Mouse (Mus musculus): Measurements from ENCODE around the gene Galntl6. TPM values are rescaled to one million over a fixed set of nuclear protein-coding genes. Genes with fewer than 3 reads are reported as not detected.
A peak's percentile ranks its signal among the peaks of the same experiment; 100 is the strongest.

Gene Galntl6
- polyA plus RNA-seq, 1 experiment from 2014 or later: 4.0 TPM

DNA sequence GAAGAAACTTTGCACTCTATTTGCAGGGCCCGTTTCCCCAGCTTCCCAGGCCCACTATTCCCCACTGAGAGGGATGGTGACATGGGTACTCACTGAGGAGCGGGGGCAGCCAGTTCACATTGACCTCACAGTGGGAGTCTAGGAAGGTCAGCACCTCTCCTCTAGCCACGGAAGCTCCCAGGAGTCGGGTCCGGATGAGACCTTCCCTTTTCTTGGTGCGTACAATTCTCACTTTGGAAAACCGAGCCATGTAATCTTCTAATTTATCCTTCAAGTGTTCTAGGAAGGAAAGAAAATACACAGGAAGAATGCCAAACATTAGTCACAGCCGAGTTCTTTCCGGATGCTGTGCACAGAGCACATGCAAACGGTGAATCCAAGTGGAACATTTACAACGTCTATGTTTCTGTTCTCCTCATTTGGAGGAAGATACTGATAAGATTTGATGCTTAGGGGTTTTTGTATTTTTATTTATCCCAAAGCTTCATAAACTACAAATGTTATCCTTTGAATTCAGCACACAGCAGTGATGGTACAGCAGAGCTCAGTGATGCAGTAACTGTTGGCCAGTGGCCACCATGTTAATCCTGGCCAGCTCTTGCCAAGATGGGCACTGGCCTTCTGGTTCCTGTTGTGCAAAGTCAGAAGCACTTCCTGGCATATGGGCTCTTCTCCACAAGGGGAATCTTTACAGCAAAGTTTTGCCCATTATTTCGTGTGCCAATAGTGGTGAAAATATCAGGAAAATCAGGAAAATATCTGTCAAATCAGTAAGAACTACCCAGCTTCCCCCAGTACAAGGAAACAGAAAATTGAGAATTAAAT is 949.9 kb downstream of the Galntl6 start:
- no peak overlapping the region for H3K4me3 ChIP-seq (ENCODE audit: low read depth, low read length)
- no peaks in the 10 kb centered on the region for H3K9me3 ChIP-seq (replicated peaks; ENCODE audit: control insufficient read depth, low read length)
- H3K9ac ChIP-seq (ENCODE audit: low read length): no peak overlapping the region
- no peak overlapping the region for H3K4me2 ChIP-seq (ENCODE audit: low read length)
- no peaks in the 10 kb centered on the region for H3K36me3 ChIP-seq (ENCODE audit: control insufficient read depth, insufficient read depth, low read length)
- 0 out of 2 replicates have a peak overlapping the region, but pooled peaks have one; percentile 35 for H3K27ac ChIP-seq (ENCODE audit: low read depth, low read length)
- ATAC-seq (peak; percentile 73), DNase-seq (ENCODE audit: low spot score) (peak; percentile 78)
- peaks cover 6% of the 10 kb centered on the region; the same call in 1 of the 2 replicates for H3K4me1 ChIP-seq (ENCODE audit: control insufficient read depth, insufficient read depth, low read length)
- WGBS: 54% methylated on average over 12 of the region's 12 CpGs
- H3K27me3 ChIP-seq (replicated peaks; ENCODE audit: control insufficient read depth, insufficient read depth, low read length): no peaks in the 10 kb centered on the region

DNA sequence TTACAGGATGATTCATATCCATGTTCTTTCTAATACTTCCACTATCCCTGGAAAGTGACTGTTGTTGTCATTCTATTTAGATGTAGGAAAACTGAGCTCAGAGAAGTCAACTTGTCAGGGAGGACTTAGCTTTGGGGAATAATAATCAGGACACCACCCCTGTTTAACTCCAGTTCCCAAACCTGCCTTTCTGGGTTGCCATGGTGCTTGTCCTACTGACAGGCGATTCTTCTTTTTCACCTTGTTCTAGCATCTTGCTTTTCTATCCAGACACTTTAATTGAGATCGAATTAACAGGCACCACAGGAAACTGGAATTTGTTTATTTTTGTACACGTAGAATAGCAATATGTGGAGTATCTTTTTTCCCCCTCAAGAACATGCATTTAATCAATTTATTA is 953.3 kb downstream of the Galntl6 start:
- H3K4me3 ChIP-seq (ENCODE audit: low read depth, low read length): no peak overlapping the region
- no peaks in the 10 kb centered on the region for H3K27me3 ChIP-seq (replicated peaks; ENCODE audit: control insufficient read depth, insufficient read depth, low read length)
- DNase-seq (ENCODE audit: low spot score) (no peak), ATAC-seq (no peak)
- no peaks in the 10 kb centered on the region for H3K36me3 ChIP-seq (ENCODE audit: control insufficient read depth, insufficient read depth, low read length)
- no peak overlapping the region for H3K4me2 ChIP-seq (ENCODE audit: low read length)
- 66% methylated on average over 3 of the region's 3 CpGs for WGBS
- H3K9me3 ChIP-seq (replicated peaks; ENCODE audit: control insufficient read depth, low read length): no peaks in the 10 kb centered on the region
- H3K27ac ChIP-seq (ENCODE audit: low read depth, low read length): no peak overlapping the region
- peaks cover 6% of the 10 kb centered on the region; the same call in 1 of the 2 replicates for H3K4me1 ChIP-seq (ENCODE audit: control insufficient read depth, insufficient read depth, low read length)
- no peak overlapping the region for H3K9ac ChIP-seq (ENCODE audit: low read length)

DNA sequence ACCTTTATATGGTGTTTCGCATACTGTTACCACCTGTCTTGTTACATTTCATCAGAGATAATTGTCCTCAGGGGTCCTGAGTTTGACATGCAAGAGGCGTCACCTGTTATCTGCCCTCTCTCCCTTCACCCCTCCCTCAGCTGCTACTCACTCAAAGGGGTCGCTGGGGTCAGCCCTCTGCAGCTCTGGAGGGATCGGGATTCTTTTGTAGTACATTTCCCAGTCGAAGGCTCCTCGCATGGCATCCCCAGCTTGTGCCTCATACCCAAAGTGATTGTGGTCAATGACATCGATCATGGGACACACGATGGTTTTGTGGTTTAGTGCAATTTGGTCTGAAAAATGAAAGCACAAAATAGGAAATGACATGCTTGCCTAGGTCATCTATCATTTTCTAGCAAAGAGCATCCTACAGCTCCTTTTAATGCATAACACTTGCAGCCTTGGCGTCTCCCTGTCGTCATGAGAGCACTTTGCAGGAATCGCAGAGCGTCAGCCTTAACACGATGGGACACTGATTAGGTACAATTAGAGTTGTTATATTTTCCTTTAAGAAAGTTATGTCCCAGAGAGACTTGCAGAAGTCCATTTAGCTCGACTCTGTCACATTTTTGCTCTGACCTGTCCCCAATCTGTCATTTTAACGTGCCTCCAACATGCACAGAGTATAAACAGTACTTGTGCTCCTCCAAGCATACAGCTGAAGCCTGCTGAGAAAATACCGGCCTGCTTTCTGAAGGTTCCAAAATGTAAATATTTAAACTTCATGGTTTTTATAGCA is 954.1 kb downstream of the Galntl6 start:
- Histone ChIP-seq H3K4me2 (ENCODE audit: low read length) (no peak overlapping the region), H3K27me3 (replicated peaks; ENCODE audit: control insufficient read depth, insufficient read depth, low read length) (no peaks in the 10 kb centered on the region), H3K4me1 (ENCODE audit: control insufficient read depth, insufficient read depth, low read length) (peaks cover 6% of the 10 kb centered on the region; the same call in 1 of the 2 replicates), H3K36me3 (ENCODE audit: control insufficient read depth, insufficient read depth, low read length) (no peaks in the 10 kb centered on the region), H3K9ac (ENCODE audit: low read length) (no peak overlapping the region), H3K9me3 (replicated peaks; ENCODE audit: control insufficient read depth, low read length) (no peaks in the 10 kb centered on the region), H3K27ac (ENCODE audit: low read depth, low read length) (no peak overlapping the region), H3K4me3 (ENCODE audit: low read depth, low read length) (no peak overlapping the region)
- 66% methylated on average over 16 of the region's 16 CpGs for WGBS
- no peak for ATAC-seq
- no peak for DNase-seq (ENCODE audit: low spot score)

DNA sequence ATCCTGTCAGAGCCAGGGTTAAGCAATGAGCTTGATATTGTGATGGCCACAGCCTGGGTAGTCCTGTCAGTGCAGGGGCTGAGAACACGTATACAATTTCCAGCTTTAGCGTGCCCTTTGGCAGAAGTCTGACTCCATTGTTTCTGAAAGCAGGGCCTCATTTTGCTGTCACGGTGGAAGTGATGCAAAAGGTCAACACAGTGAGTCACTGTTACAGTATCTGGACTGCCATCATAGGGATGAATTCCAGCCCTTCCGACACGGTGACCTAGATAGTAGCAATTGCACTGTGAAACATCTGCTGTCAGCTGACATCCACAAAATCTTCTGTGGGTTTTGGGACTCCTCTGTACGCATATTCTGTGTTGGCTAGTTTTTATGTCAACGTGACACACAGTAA is 956.9 kb downstream of the Galntl6 start:
- no peak for DNase-seq (ENCODE audit: low spot score)
- no peak overlapping the region for H3K27ac ChIP-seq (ENCODE audit: low read depth, low read length)
- ATAC-seq: no peak
- H3K4me1 ChIP-seq (ENCODE audit: control insufficient read depth, insufficient read depth, low read length): no peaks in the 10 kb centered on the region
- H3K27me3 ChIP-seq (replicated peaks; ENCODE audit: control insufficient read depth, insufficient read depth, low read length): no peaks in the 10 kb centered on the region
- H3K9me3 ChIP-seq (replicated peaks; ENCODE audit: control insufficient read depth, low read length): no peaks in the 10 kb centered on the region
- WGBS: 92% methylated on average over 7 of the region's 7 CpGs
- H3K4me2 ChIP-seq (ENCODE audit: low read length): no peak overlapping the region
- H3K9ac ChIP-seq (ENCODE audit: low read length): no peak overlapping the region
- H3K4me3 ChIP-seq (ENCODE audit: low read depth, low read length): no peak overlapping the region
- no peaks in the 10 kb centered on the region for H3K36me3 ChIP-seq (ENCODE audit: control insufficient read depth, insufficient read depth, low read length)

DNA sequence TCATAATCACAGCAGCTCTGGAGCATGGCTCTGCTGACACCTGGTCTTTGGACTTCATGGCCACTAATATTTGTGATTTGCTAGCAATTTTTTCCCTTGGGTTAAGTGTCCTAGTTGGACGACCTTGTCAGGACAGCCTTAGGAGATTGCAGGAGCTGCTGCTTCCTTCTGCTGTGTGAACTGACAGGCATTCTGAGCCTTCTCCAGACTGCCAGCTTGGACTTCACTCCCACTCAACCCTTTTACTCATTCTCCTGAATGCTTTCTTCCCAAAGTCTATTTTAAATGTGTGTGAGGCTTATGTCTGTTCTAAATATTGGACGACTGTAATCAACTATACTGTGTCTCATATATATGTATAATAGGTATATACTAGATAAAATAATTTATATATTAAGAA is 971.3 kb downstream of the Galntl6 start:
- DNase-seq (ENCODE audit: low spot score) (no peak), ATAC-seq (no peak)
- Histone ChIP-seq H3K9ac (ENCODE audit: low read length) (no peak overlapping the region), H3K36me3 (ENCODE audit: control insufficient read depth, insufficient read depth, low read length) (no peaks in the 10 kb centered on the region), H3K4me3 (ENCODE audit: low read depth, low read length) (no peak overlapping the region), H3K4me2 (ENCODE audit: low read length) (no peak overlapping the region), H3K27me3 (replicated peaks; ENCODE audit: control insufficient read depth, insufficient read depth, low read length) (no peaks in the 10 kb centered on the region), H3K27ac (ENCODE audit: low read depth, low read length) (no peak overlapping the region), H3K9me3 (replicated peaks; ENCODE audit: control insufficient read depth, low read length) (no peaks in the 10 kb centered on the region), H3K4me1 (ENCODE audit: control insufficient read depth, insufficient read depth, low read length) (no peaks in the 10 kb centered on the region)
- WGBS: 60% methylated on average over 2 of the region's 2 CpGs

DNA sequence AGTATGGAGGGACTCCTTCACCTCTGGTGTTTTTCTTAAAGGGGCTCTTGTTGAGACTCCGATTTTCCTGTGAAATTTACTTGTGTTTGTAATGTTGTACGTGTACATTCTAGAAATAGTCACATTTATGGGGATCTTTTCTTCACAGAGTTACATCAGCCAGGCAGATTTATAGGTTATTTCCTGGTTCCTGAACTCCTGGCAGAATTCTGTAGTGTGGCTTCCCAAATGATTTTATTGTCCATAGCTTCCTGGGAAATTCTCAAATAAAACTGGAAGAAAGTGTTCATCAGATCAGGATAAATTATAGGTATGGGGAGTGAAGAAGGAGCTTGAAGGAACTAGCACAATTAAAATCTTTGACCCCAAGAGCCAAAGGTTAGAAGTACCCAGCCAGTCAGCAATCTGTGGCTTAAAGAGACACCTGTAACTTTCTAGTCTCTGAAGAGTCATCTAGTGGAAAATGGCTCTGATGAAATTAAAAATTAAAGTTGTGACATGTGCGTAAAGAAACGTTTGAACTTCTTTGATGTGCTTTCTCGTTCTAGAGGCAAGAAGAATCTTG is 972.5 kb downstream of the Galntl6 start:
- DNase-seq (ENCODE audit: low spot score) (no peak), ATAC-seq (no peak; the same call in 1 of the 2 replicates)
- Histone ChIP-seq H3K27me3 (replicated peaks; ENCODE audit: control insufficient read depth, insufficient read depth, low read length) (no peaks in the 10 kb centered on the region), H3K9ac (ENCODE audit: low read length) (no peak overlapping the region), H3K4me1 (ENCODE audit: control insufficient read depth, insufficient read depth, low read length) (no peaks in the 10 kb centered on the region), H3K36me3 (ENCODE audit: control insufficient read depth, insufficient read depth, low read length) (no peaks in the 10 kb centered on the region), H3K9me3 (replicated peaks; ENCODE audit: control insufficient read depth, low read length) (no peaks in the 10 kb centered on the region), H3K4me3 (ENCODE audit: low read depth, low read length) (no peak overlapping the region), H3K27ac (ENCODE audit: low read depth, low read length) (no peak overlapping the region), H3K4me2 (ENCODE audit: low read length) (no peak overlapping the region)
- WGBS: 78% methylated on average over 5 of the region's 5 CpGs

DNA sequence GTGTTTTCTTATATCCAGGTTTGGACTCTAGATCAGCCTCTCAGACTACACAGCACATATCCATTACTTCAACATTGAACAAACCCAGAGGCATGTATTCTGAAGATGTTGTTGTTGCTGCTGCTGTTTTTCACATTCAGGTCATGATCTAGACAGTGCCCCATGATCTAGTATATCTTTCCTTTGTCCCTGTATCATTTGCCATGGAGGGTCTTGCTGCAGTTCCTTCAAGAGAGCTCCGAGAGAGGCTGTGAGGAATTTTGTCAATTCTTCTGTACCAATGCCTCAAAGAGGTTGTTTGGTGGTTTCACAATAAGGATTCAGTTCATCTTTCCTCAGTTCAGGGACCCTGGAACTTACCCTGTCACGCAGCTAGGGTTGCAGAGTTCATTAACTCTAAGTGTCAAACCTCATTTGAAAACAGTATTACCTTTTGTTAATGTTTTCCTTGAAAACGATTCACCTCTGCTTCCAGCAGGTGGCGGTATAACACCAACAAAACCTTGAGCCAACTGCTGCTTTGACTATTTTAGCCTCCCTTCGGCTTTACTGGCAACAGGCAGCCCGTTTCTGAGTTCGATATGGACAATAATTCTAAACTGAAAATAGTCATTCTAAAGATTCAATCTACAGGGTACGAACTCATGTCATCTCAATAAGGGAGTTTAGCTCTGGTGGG is 973.1 kb downstream of the Galntl6 start:
- Histone ChIP-seq H3K4me2 (ENCODE audit: low read length) (no peak overlapping the region), H3K27ac (ENCODE audit: low read depth, low read length) (no peak overlapping the region), H3K4me1 (ENCODE audit: control insufficient read depth, insufficient read depth, low read length) (no peaks in the 10 kb centered on the region), H3K9me3 (replicated peaks; ENCODE audit: control insufficient read depth, low read length) (no peaks in the 10 kb centered on the region), H3K36me3 (ENCODE audit: control insufficient read depth, insufficient read depth, low read length) (no peaks in the 10 kb centered on the region), H3K4me3 (ENCODE audit: low read depth, low read length) (no peak overlapping the region), H3K9ac (ENCODE audit: low read length) (no peak overlapping the region), H3K27me3 (replicated peaks; ENCODE audit: control insufficient read depth, insufficient read depth, low read length) (no peaks in the 10 kb centered on the region)
- ATAC-seq (peak; percentile 71), DNase-seq (ENCODE audit: low spot score) (peak; percentile 84)
- 22% methylated on average over 8 of the region's 8 CpGs for WGBS

DNA sequence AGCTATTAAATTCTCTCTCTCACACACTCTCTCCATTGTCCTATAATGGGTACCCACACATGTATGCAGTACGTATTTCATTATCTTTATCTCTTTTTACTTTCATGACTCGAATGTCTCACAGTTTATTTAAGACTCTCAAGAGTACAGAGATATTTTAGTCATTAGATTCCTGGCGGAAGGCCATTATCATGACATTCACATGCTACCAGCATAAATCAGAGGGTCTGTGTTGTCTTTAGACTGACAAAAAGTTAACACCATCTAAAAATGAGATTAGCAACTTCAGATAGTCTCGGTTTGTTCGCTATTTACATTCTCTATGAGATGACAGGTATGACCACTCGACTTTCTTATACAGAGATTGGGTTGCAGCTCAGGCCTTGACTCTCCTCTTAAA is 985.4 kb downstream of the Galntl6 start:
- H3K27ac ChIP-seq (ENCODE audit: low read depth, low read length): no peak overlapping the region
- no peak overlapping the region for H3K9ac ChIP-seq (ENCODE audit: low read length)
- no peak for ATAC-seq
- no peaks in the 10 kb centered on the region for H3K36me3 ChIP-seq (ENCODE audit: control insufficient read depth, insufficient read depth, low read length)
- no peaks in the 10 kb centered on the region for H3K27me3 ChIP-seq (replicated peaks; ENCODE audit: control insufficient read depth, insufficient read depth, low read length)
- H3K4me1 ChIP-seq (ENCODE audit: control insufficient read depth, insufficient read depth, low read length): peaks cover 17% of the 10 kb centered on the region
- WGBS: 77% methylated on average over 6 of the region's 6 CpGs
- no peaks in the 10 kb centered on the region for H3K9me3 ChIP-seq (replicated peaks; ENCODE audit: control insufficient read depth, low read length)
- H3K4me3 ChIP-seq (ENCODE audit: low read depth, low read length): no peak overlapping the region
- DNase-seq (ENCODE audit: low spot score): peak; percentile 19
- H3K4me2 ChIP-seq (ENCODE audit: low read length): no peak overlapping the region

All from forebrain, embryonic 14.5 days (tissue).